Mouse (Mus musculus): Measurements from ENCODE around the gene Plekha6.

Gene Plekha6

DNA sequence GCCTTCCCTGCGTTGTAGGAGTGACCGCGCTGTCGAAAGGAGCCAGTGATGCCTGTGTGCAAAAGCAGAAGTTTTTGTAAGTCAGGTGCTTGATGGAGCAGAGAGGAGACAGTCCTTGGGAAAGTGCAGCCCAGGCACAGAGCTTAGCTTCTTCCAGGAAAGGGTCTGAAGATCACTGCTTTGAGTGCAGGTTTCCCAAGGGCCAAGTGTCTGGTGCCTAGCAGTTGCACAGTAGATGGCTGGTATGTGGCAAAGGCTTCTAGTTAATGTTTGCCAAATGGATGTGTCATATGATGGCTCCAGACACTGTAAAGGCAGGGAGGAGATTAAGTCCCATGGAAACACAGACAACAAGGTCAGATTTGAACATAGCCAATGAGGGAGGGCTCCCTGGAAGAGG, 49.9 kb downstream of the Plekha6 start:
- DNase-seq (ENCODE audit: low read depth, low spot score), result peak; percentile 20

- no peak for DNase-seq (ENCODE audit: low read depth, low spot score)
Observed at GRCm38 (mm10) chr1:133214672-133215359, 50.8 kb downstream of the Plekha6 start.

DNA sequence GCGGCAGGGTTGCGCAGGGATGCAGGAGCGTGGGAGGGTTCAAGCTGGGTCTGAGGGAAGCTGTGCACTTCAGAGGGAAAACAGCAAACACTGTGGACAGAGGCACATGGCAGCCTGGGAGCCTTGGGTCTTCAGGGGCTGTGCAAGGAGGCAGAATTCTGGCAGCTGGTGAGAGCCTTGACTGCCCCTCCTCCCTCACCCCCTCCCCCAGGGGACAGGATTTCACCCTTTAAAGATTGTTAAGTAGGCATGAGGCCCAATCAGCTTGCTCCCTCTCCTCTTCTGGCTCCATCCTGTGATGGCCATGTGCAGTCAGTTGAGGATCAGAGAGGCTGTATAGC, 51.3 kb downstream of the Plekha6 start:
- no peak for DNase-seq (ENCODE audit: low read depth, low spot score)

- DNase-seq (ENCODE audit: low read depth, low spot score), result no peak
Observed at GRCm38 (mm10) chr1:133215753-133216152, 51.7 kb downstream of the Plekha6 start.

DNA sequence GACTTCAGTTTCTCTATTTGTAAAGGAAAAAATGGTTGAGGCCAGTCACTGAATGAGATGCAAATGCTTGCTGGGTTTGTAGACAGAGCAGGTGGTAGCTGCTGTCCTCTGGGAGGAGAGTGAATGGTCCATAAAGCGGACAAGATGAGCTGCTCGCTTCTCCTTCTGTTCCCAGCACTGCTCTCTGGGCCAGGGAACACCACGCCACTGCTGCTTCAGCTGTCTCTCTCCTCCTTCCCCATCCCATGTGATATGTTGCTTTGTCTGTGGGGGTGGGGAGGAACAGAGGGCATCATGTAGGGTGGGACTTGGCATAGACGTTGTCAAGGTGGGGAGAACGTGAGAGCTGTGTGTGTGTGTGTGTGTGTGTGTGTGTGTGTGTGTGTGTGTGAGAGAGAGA, 53.0 kb downstream of the Plekha6 start:
- DNase-seq (ENCODE audit: low read depth, low spot score), result no peak

GRCm38 (mm10) chr1:133219106-133219505, 55.1 kb downstream of the Plekha6 start:
- DNase-seq (ENCODE audit: low read depth, low spot score), result no peak

DNA sequence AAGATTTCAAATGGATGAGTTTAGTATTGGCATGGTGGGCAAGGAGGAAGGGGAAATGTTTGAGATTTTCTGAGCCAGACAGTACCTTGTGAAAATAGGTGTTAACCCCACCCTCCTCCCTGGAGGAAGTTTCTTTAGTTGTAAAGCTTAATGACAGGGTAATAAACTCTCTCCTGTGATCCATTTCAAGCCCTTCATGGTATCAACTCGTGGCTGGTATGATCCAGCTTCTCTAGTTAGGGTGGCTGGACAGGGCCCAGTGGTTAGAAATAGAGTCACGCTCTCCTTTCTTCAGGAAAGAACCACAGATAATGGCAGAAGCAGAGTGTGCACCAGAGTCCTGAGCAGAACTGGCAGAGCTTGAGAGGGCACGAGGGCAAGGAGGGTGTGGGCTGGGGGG, 57.4 kb downstream of the Plekha6 start:
- DNase-seq (ENCODE audit: low read depth, low spot score), result no peak

DNA sequence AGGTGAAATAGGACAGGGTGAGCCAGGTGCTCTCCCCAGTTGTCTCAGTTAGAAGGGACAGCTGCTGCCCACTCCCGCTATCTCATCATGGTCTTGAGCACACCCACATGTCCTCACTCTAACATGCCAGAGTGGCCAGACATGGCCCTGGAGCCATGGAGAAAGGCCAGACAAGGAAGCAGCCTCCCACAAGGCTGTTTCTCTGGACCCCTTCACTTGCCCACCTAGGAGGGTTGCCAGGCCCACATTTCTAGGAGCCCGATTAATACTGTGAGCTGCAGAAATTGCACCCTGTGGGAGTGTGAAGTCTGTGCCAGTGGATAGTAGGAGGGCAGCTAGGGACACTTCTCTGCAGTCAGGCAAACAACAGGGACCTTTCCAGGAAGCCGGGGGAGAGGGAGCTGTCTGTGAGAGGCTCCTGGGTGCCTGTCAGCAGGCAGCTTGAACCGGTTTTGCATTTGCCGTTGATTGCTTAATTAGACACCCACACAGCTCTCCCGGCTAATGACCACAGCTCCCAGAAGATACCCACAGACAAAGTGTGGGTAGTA, 58.5 kb downstream of the Plekha6 start:
- no peak for DNase-seq (ENCODE audit: low read depth, low spot score)

DNA sequence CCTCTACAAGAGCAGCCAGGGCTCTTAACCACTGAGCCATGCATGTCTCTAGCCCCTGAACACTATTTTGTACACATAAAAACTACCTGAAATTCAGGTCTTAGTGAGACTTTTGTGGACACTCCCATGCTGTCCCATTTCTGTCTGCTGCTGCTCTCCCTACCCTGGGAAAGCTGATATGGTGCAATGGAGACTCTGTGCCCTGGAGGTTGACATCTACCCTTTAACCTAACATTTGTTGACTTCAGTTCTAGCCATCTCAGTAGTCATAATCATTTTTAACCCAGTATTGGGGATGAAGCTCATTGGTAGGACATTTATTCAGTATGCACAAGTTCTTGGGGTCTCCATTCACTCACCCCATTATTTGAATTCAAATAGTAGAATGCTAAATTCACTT, 60.7 kb downstream of the Plekha6 start:
- no peak for DNase-seq (ENCODE audit: low read depth, low spot score)

- DNase-seq (ENCODE audit: low read depth, low spot score), result no peak
Observed at GRCm38 (mm10) chr1:133225137-133225536, 61.1 kb downstream of the Plekha6 start.

GRCm38 (mm10) chr1:133225561-133225960, 61.6 kb downstream of the Plekha6 start:
- no peak for DNase-seq (ENCODE audit: low read depth, low spot score)

DNA sequence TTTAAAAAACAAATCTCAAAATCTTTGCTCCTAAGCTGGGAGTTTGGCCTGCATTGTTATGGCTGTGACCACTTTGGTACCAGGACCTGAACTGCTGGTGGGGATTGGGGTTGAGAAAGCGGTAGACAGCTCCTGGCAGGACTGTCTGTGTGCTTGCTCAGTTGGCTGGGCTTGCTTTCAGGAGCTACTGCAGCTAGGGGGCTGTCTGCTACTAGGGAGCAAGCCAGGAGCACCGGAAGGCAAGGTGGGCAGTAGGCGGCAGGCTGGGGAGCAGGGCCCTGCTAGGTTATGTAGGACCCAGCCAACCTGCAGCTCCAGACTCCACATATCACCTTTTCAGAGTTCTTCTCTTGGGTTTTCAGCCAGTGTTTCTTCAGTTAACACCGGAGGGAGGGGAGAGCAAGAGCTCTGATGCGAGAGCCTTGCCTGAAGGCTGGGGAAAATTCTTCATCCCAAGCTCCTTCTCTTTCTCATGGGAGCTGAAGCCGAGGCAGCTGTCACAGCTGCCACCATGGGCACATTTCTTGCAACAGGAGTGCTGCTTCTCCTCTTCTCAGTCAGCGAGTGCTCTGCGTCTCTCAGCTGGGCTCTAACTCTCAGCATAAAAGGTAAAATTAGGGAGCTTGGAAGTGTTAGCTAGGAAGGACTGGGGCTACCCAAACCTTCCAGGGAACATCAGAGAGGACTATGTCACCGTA, 62.1 kb downstream of the Plekha6 start:
- DNase-seq (ENCODE audit: low read depth, low spot score), result no peak

GRCm38 (mm10) chr1:133226928-133227327, 62.9 kb downstream of the Plekha6 start:
- peak; percentile 62 for DNase-seq (ENCODE audit: low read depth, low spot score)

- no peak for DNase-seq (ENCODE audit: low read depth, low spot score)
Observed at GRCm38 (mm10) chr1:133227378-133227777, 63.4 kb downstream of the Plekha6 start.

GRCm38 (mm10) chr1:133228809-133229487, 64.9 kb downstream of the Plekha6 start:
- peak; percentile 72 for DNase-seq (ENCODE audit: low read depth, low spot score)

GRCm38 (mm10) chr1:133231523-133232193, 67.6 kb downstream of the Plekha6 start:
- DNase-seq (ENCODE audit: low read depth, low spot score), result no peak

DNA sequence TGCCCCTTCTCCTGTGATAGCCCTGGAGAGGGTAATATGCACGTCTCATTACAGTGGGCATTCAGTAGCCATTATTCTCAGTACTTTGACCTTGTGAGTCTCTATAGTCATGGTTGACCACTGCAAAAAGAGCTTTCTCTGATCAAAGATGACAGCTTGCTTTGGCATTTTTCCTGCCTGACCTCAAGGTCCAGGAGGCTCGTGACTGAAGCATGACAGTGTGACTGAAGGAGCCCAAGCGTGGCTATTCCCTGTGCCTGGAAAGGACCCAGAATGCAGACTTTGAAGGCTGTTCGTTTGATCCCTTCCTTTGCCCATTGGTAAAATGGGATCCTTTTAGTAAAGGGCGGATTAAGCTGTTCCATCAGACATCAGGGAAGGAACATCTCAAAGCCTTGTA, 71.9 kb downstream of the Plekha6 start:
- no peak for DNase-seq (ENCODE audit: low read depth, low spot score)

GRCm38 (mm10) chr1:133236693-133237440, 72.9 kb downstream of the Plekha6 start:
- peak; percentile 60 for DNase-seq (ENCODE audit: low read depth, low spot score)

GRCm38 (mm10) chr1:133237670-133238069, 73.7 kb downstream of the Plekha6 start:
- DNase-seq (ENCODE audit: low read depth, low spot score), result no peak

DNA sequence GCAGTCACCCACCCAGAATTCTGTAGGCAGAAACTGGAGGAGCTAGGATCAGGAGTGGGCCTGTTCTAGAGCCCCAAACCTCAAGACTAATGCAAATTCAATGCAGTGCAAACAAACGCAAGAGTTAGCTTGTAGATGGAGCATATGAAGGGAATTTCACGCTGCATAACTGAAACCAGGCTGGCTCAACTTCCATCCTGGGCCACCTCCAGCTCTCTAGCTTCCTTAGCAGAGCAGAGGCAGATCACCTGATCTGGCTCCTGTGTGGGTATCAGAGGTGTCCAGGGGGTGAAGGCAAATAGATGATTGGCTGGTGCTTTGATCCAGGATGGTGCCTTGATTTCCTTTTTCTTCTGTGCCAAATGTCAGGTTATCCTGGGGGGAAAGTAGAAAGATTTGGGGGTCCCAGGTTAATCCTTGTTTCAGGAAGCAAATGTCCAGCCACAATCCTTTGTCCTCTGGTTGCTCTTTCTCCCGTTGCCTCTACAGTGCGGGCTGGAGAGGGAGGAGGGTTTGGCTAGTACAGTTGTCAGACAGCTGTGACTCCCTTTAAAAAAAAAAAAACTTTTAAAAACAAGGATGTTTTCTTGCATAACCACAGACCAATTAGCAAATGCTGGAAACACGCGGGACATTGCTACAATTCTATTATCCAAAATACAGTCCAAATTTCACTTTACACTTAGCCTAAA, 75.3 kb downstream of the Plekha6 start:
- peak; percentile 40 for DNase-seq (ENCODE audit: low read depth, low spot score)

DNA sequence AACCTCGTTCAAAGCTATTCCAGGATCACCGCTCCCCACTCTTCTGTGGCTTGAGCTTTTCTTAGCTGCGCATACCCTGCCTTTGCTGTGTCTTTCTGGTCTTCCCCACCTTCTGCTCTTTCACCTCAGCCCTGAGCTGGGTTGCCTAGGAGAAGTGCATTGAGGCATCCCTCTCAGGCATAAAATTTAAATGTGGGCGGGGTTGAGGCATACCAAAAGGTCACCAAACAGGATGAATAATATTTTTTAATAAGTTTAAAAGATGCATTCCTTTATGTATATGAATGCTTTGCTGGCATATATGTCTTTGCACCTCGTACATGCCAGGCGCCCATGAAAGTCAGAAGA, 75.8 kb downstream of the Plekha6 start:
- DNase-seq (ENCODE audit: low read depth, low spot score), result no peak
